Mouse (Mus musculus): ENCODE data around the gene Trib3. TPM values are rescaled to one million over a fixed set of nuclear protein-coding genes. Genes with fewer than 3 reads are reported as not detected.

Trib3 gene
- polyA plus RNA-seq (2015; fragmentation: Nextera tagmentation; extraction: Ambion mirVana): 4.1 and 5.0 TPM in 2 replicates

DNA sequence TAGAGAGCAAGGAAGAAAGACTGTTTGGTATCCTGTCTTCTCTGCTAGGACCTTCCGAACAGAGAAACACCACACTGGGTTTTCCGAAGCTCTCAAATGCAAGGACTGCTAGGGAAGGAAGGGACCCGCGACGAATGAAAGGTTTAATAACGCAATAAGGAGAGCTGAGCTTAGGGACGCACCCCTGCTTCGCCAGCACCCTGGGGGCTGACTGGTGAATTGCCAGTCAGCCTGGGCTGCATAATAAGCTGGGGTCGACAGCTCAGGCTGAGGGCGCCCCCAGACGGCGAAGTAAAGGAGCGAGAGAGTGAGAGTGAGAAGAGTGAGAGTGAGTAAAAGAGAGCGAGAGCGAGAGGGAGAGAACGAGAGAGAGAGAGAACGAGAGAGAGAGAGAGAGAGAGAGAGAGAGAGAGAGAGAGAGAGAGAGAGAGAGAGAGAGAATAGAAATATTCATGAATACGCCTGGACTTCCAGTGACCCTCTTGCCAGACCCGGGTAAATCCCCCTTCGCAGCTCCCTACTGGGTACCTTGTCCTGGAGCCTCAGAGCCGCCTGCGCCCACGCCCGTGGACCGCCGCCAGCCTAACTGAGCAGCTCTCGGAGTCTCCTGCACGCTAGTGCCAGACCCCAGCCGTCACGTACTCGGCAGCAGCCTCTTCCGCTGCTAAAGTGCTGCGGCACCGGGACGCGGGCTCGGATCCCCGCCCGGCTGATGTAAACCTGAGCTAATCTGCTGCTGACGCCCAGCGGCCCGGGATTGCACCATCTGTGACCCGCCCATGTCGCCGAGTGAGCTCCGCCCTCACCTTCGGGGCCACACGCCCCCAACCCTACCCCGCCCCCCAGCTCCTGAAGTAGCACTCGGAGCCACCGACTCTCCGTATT, at the start of gene Trib3:
Gene Trib3 (minus strand): TSS at position 704 of the 885 bp plus-strand sequence.
- Histone ChIP-seq H3K4me1 (peaks cover 11% of the 10 kb centered on the region), H3K4me3 (peak within 1 kb of the TSS; percentile 50), H3K9ac (peak within 1 kb of the TSS; percentile 52), H3K9me3 (no peaks in the 10 kb centered on the region), H3K36me3 (no peaks in the 10 kb centered on the region), H3K4me2 (peak within 1 kb of the TSS; percentile 89), H3K27ac (peak within 1 kb of the TSS; percentile 63; the same call in 1 of the 2 replicates), H3K27me3 (no peaks in the 10 kb centered on the region)
- under 1% methylated on average over 51 of the region's 52 CpGs for WGBS
- ATAC-seq (ENCODE audit: borderline replicate concordance, extremely low read depth, low FRiP score, low TSS enrichment): peak; percentile 87

DNA sequence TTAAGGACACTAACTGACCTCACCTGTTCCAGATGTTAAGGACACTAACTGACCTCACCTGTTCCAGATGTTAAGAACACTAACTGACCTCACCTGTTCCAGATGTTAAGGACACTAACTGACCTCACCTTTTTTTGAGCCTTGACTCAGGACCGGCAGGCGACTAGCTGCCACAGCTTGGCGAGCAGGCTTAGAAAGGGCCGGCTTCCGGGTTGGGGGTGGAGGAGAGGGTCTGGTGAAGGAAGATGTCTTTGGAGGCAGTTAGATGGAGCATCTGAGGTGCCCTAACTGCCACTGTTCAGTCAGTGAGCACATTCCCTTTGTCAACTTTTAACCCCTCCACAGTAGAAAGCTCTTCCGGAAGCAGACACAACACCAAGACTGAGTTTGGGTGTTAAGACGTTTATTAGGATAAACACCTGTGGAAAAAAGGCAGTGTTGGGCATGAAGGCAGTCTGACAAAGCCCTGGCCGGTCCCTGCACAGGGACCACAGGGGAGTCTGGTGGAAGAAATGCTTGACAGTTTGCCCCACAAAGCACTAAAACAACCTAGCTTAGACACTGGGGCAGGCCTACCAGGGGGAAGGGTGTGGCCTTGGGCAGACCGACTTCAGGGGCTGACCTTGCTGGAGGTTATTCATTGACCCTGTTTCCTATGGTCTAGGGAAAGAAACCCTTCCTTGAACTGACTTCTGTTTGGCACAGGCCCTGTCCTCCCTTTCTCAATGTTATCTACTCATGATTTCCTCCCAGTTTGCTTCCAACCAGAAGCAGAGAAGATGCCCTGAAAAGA, 49.6 kb upstream of the Trib3 start:
- Histone ChIP-seq H3K27ac (0 out of 2 replicates have a peak overlapping the region, but pooled peaks have one; percentile 9), H3K4me2 (peak overlapping the region; percentile 93), H3K4me1 (peaks cover 33% of the 10 kb centered on the region), H3K4me3 (peak overlapping the region; percentile 76; the same call in 1 of the 2 replicates), H3K27me3 (no peaks in the 10 kb centered on the region), H3K9me3 (no peaks in the 10 kb centered on the region), H3K36me3 (no peaks in the 10 kb centered on the region), H3K9ac (no peak overlapping the region)
- ATAC-seq (ENCODE audit: borderline replicate concordance, extremely low read depth, low FRiP score, low TSS enrichment): no peak
- 40% methylated on average over 9 of the region's 9 CpGs for WGBS

DNA sequence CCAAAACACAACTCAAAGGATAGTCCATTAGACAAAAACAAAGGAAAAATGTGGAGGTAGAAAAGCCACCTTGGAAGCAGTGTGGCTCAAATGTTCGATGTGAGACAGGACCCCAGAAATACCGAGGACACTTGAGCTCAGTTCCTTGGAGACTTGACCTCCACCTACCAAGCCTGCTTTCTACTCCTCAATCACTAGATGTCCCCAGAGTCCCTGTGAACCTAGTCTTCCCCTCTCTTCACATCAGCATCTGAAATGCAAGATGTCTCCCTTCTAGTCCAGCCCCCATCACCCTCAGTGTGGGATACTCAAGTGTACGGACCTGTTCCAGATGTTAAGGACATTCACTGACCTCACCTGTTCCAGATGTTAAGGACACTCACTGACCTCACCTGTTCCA, 49.0 kb upstream of the Trib3 start:
- no peak overlapping the region for H3K4me2 ChIP-seq
- peaks cover 31% of the 10 kb centered on the region for H3K4me1 ChIP-seq
- ATAC-seq (ENCODE audit: borderline replicate concordance, extremely low read depth, low FRiP score, low TSS enrichment): no peak
- H3K27me3 ChIP-seq: no peaks in the 10 kb centered on the region
- H3K9ac ChIP-seq: no peak overlapping the region
- 9% methylated on average over 3 of the region's 3 CpGs for WGBS
- H3K4me3 ChIP-seq: no peak overlapping the region
- no peaks in the 10 kb centered on the region for H3K36me3 ChIP-seq
- H3K9me3 ChIP-seq: no peaks in the 10 kb centered on the region
- no peak overlapping the region for H3K27ac ChIP-seq

DNA sequence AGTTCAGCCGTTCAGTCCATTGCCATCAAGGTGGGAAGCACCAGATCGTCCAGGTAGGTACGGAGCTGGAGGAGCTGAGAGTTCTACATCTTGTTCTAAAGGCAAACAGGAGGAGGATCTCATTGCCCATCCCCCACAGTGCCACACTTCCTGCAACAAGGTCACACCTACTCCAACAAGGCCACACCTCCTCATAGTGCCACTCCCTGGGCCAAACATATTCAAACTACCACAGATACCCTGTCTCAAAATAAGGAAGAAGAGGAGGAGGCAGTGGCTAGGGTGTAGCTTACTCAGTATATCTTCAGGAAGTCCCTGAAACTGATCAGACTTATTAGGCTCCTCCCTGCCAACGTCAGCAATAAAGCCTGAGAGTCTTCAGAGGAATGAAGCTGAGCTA, 40.4 kb upstream of the Trib3 start:
- no peak for ATAC-seq (ENCODE audit: borderline replicate concordance, extremely low read depth, low FRiP score, low TSS enrichment)
- Histone ChIP-seq H3K4me2 (no peak overlapping the region), H3K27me3 (no peaks in the 10 kb centered on the region; the same call in 1 of the 2 replicates), H3K36me3 (no peaks in the 10 kb centered on the region), H3K27ac (no peak overlapping the region), H3K4me1 (no peaks in the 10 kb centered on the region), H3K9me3 (no peaks in the 10 kb centered on the region), H3K4me3 (no peak overlapping the region), H3K9ac (no peak overlapping the region)
- WGBS: 73% methylated on average over 4 of the region's 4 CpGs

DNA sequence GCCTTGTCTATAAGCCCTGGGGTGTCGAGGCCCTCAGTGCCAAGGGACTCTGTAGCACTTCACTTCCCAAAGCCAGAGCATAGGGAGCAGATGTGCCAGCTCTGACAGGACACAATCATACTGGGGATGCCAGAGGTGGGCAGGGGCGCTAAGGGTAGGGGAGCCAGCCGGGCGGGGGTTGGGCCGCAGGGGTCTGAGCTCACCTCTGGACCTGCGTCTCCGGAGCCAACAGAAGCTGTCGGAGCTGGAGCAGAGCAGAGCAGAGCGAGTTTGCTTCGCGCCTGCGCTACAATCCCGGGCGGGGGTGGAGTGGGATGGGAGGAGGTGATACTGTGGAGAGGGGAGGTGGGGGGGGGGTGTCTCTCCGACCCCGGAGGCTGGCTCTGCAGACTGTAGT, 32.5 kb upstream of the Trib3 start, which contains the start of gene Nrsn2:
Gene Nrsn2 (minus strand): TSS at position 294 of the 397 bp plus-strand sequence.
- H3K4me3 ChIP-seq: no peak within 1 kb of the TSS
- no peak within 1 kb of the TSS for H3K9ac ChIP-seq
- H3K9me3 ChIP-seq: no peaks in the 10 kb centered on the region
- H3K36me3 ChIP-seq: no peaks in the 10 kb centered on the region
- H3K4me1 ChIP-seq: 0 out of 2 replicates have a peak, but pooled peaks cover 8% of the 10 kb centered on the region
- 2% methylated on average over 16 of the region's 16 CpGs for WGBS
- H3K27ac ChIP-seq: no peak within 1 kb of the TSS
- ATAC-seq (ENCODE audit: borderline replicate concordance, extremely low read depth, low FRiP score, low TSS enrichment): peak; percentile 68; the same call in 1 of the 2 replicates
- H3K4me2 ChIP-seq: no peak within 1 kb of the TSS; the same call in 1 of the 2 replicates
- H3K27me3 ChIP-seq: peaks cover 33% of the 10 kb centered on the region

DNA sequence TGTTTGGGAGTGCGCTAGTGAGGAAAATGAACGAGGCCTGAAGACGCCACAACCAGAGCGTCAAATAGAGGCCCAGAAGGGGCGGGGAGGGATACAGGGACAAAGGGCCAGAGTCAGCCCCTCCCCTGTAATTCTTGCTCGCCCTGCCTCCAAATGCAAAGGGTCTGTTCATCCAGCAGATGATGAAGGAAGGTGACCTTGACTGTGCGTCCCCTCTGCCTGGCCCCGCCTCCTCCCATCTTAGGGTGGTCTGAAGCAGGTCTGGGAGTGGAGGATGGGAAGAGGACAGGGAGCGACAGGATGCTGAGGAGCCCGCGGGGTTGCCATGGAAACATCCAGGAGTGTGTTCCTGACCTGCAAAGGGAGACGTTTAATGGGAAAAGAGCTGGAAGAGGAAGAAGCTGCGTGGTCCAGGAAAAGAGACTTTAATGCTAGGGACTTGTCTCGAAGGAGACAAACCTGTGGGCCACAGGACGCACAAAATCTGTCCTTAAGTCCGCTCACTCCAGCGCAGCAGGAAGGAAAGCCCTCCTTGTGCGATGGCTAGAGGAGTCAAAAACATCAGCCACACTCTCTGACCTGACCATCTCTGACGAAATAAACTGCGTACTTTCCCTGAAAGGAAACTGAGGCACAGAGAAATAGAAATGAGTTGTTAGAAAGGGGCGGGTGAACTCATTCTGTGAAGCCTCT, 32.0 kb upstream of the Trib3 start:
- no peak overlapping the region for H3K4me3 ChIP-seq

DNA sequence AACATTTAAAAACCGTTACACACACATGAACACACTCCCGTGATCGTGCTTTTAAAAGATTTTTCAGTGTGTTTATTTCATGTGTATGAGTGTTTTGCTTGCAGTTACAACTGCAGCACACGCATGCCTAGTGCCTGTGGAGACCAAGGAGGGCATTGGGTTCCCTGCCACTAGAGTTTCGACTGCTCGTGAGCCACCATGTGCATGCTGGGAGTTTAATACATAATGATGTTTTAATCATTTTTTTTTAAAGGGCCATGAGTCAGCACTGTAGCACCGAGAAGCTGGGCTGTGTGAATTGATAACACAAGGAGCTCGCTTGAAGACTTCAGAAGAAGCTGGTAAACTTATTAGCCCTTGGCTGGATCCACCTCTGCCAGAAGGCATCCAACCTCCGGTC, 29.7 kb upstream of the Trib3 start:
- Histone ChIP-seq H3K36me3 (no peaks in the 10 kb centered on the region), H3K4me2 (no peak overlapping the region), H3K27ac (no peak overlapping the region), H3K9me3 (no peaks in the 10 kb centered on the region), H3K9ac (no peak overlapping the region), H3K4me1 (peaks cover 8% of the 10 kb centered on the region; the same call in 1 of the 2 replicates), H3K27me3 (peaks cover 33% of the 10 kb centered on the region), H3K4me3 (no peak overlapping the region)
- 72% methylated on average over 9 of the region's 9 CpGs for WGBS
- ATAC-seq (ENCODE audit: borderline replicate concordance, extremely low read depth, low FRiP score, low TSS enrichment): no peak

More for the DNA sequence above, 32.0 kb upstream of the Trib3 start:
- Histone ChIP-seq H3K9me3 (no peaks in the 10 kb centered on the region), H3K27me3 (peaks cover 33% of the 10 kb centered on the region), H3K4me2 (no peak overlapping the region; the same call in 1 of the 2 replicates), H3K36me3 (no peaks in the 10 kb centered on the region), H3K4me1 (0 out of 2 replicates have a peak, but pooled peaks cover 8% of the 10 kb centered on the region), H3K9ac (no peak overlapping the region), H3K27ac (no peak overlapping the region)
- ATAC-seq (ENCODE audit: borderline replicate concordance, extremely low read depth, low FRiP score, low TSS enrichment): 0 out of 2 replicates have a peak, but pooled peaks have one; percentile 36
- 8% methylated on average over 21 of the region's 21 CpGs for WGBS

DNA sequence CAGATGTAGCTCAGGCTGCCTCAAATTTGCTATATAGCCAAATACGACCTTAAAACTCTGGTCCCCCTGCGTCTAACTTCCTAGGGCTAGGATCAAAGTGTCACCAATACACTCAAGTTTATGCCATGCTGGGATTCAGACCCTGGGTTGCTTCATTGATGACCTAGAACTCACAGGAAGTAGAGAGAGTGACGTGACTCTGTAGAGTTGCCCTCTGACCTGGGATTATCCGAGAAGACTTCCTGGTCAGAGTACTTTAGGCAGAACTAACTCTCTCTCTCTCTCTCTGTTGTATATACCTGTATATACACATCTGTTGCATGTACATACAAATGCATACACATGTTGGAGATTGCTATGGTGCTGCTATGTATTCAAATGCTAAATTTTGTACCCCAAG, 28.8 kb upstream of the Trib3 start:
- ATAC-seq (ENCODE audit: borderline replicate concordance, extremely low read depth, low FRiP score, low TSS enrichment): no peak
- Histone ChIP-seq H3K4me3 (no peak overlapping the region), H3K9ac (no peak overlapping the region), H3K4me1 (peaks cover 8% of the 10 kb centered on the region; the same call in 1 of the 2 replicates), H3K27me3 (peaks cover 33% of the 10 kb centered on the region), H3K9me3 (no peaks in the 10 kb centered on the region), H3K27ac (no peak overlapping the region), H3K36me3 (no peaks in the 10 kb centered on the region), H3K4me2 (no peak overlapping the region)
- 60% methylated on average over 4 of the region's 4 CpGs for WGBS

DNA sequence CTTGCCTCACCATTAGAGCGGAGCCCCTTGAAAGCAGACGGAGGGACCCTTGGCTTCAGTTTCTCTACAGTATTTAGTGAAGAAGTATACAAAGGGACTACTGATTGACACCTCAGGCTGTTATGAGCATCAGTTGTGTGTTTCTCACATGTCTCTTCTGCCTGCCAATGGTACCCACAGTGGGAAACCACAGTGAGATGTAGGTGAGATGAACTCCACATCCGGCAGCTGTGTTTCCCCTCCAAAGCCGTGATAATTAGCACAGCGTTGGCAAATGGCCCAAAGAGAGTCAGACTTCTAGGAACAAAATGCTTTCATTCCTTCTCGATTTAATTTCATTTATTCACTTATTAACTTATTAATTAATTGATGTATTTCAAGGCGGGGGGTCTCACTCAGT, 28.3 kb upstream of the Trib3 start:
- ATAC-seq (ENCODE audit: borderline replicate concordance, extremely low read depth, low FRiP score, low TSS enrichment): no peak
- H3K27ac ChIP-seq: no peak overlapping the region
- 70% methylated on average over 7 of the region's 7 CpGs for WGBS

DNA sequence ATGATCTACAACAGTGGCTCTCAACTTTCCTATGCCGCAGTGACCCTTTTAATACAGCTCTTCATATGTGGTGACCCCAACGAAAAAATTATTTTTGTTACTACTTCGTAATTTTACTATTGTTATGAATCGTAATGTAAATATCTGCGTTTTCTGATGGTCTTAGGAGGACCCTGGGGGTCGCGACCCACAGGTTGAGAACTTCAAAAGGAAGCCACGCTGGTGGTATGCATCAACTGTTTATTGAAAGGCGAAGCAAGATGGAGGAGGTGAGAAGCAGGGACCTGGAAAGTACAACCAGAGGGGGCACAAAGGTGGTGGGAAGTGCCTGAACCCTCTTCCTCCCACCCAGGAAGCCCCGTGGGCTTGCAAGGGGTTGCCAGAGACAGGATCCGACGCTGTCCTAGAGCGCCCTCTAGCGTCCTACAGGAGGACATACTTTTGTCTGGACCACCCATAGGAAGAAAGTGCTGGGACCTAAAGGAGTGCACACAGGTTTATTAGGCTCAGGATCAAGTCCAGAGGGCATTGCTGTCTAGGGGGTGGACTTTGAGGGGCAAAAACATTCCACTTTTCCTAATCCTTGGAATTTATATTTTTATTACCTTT, 24.8 kb upstream of the Trib3 start:
- Histone ChIP-seq H3K27ac (no peak overlapping the region), H3K4me1 (peaks cover 4% of the 10 kb centered on the region; the same call in 1 of the 2 replicates), H3K9ac (no peak overlapping the region), H3K27me3 (0 out of 2 replicates have a peak, but pooled peaks cover 1% of the 10 kb centered on the region), H3K4me2 (peak overlapping the region; percentile 28; the same call in 1 of the 2 replicates), H3K9me3 (no peaks in the 10 kb centered on the region), H3K36me3 (no peaks in the 10 kb centered on the region), H3K4me3 (no peak overlapping the region)
- peak; percentile 16; the same call in 1 of the 2 replicates for ATAC-seq (ENCODE audit: borderline replicate concordance, extremely low read depth, low FRiP score, low TSS enrichment)
- WGBS: 21% methylated on average over 14 of the region's 14 CpGs

More for the DNA sequence above, 28.3 kb upstream of the Trib3 start:
- H3K9ac ChIP-seq: no peak overlapping the region
- no peak overlapping the region for H3K4me3 ChIP-seq
- H3K36me3 ChIP-seq: no peaks in the 10 kb centered on the region
- H3K9me3 ChIP-seq: no peaks in the 10 kb centered on the region
- peaks cover 32% of the 10 kb centered on the region for H3K27me3 ChIP-seq
- no peak overlapping the region for H3K4me2 ChIP-seq
- H3K4me1 ChIP-seq: peaks cover 8% of the 10 kb centered on the region; the same call in 1 of the 2 replicates

DNA sequence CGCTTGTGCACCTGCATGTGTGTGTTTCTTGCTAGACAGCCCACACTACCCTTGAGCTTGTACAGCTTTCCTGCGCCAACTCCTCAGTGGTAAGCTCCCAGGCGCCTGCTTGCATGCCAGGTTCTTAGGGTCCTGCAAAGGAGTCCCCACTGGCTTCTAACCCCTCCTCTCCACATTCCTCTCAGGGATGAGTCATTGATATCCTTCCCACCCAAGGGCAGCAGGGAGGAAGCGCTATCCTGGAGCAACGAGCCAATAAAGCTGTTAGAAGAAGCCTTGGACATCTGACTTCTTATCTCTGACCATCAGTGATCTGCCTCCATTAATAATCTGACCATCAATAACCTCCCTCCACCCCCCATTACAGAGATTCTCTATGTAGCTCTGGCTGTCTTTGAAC, 24.1 kb upstream of the Trib3 start:
- Histone ChIP-seq H3K9me3 (no peaks in the 10 kb centered on the region), H3K36me3 (no peaks in the 10 kb centered on the region), H3K9ac (no peak overlapping the region), H3K27me3 (no peaks in the 10 kb centered on the region), H3K4me2 (no peak overlapping the region), H3K4me3 (no peak overlapping the region), H3K27ac (no peak overlapping the region), H3K4me1 (peaks cover 7% of the 10 kb centered on the region; the same call in 1 of the 2 replicates)
- no peak for ATAC-seq (ENCODE audit: borderline replicate concordance, extremely low read depth, low FRiP score, low TSS enrichment)
- 60% methylated on average over 5 of the region's 5 CpGs for WGBS
